Mouse (Mus musculus) heart, embryonic 12.5 days (tissue): ENCODE data around the gene 4933406M09Rik. TPM values are rescaled to one million over a fixed set of nuclear protein-coding genes. Genes with fewer than 3 reads are reported as not detected.
A peak's percentile ranks its signal among the peaks of the same experiment; 100 is the strongest.

Experiments used
- ATAC-seq: fragments of 200-750 bp; cut with Nextera tagmentation; 2 replicates; pipeline ENCODE4 v1.8.0; 2017; ENCODE audit warnings: moderate TSS enrichment, moderate library complexity; ENCODE audit not compliant: insufficient number of reproducible peaks, low FRiP score
- H3K27ac ChIP-seq: fragments of 300-500 bp; sonication (generic); 2 replicates; pipeline ENCODE4 v1.5.1; 2016; ENCODE audit warnings: mild to moderate bottlenecking, moderate library complexity; ENCODE audit not compliant: poor library complexity, severe bottlenecking
- H3K27me3 ChIP-seq: fragments of 300-500 bp; sonication (generic); replicated peaks from 2 replicates; pipeline ENCODE4 v1.6.1; 2016; ENCODE audit warnings: mild to moderate bottlenecking, moderate library complexity
- H3K36me3 ChIP-seq: fragments of 300-500 bp; sonication (generic); 2 replicates; pipeline ENCODE4 v1.6.1; 2016; ENCODE audit warnings: mild to moderate bottlenecking, moderate library complexity
- H3K4me1 ChIP-seq: fragments of 300-500 bp; sonication (generic); replicated peaks from 2 replicates; pipeline ENCODE4 v1.6.1; 2016; ENCODE audit warnings: mild to moderate bottlenecking
- H3K4me2 ChIP-seq: fragments of 300-500 bp; sonication (generic); 2 replicates; pipeline ENCODE4 v1.6.1; 2016; ENCODE audit warnings: mild to moderate bottlenecking, moderate library complexity
- H3K4me3 ChIP-seq: fragments of 300-500 bp; sonication (generic); 2 replicates; pipeline ENCODE4 v1.5.1; 2016; ENCODE audit warnings: mild to moderate bottlenecking
- H3K9ac ChIP-seq: fragments of 300-500 bp; sonication (generic); 2 replicates; pipeline ENCODE4 v1.6.1; 2016; ENCODE audit warnings: mild to moderate bottlenecking, moderate library complexity
- H3K9me3 ChIP-seq: fragments of 300-500 bp; sonication (generic); replicated peaks from 2 replicates; pipeline ENCODE4 v1.6.1; 2016; ENCODE audit warnings: mild to moderate bottlenecking, moderate library complexity
- WGBS: fragments of 180-500 bp; shearing (Covaris S2); methylation state at CpG from one replicate; pipeline ENCODE4 v1.1.7; 2016; 5-methylcytosine and 5-hydroxymethylcytosine counted together
- polyA plus RNA-seq: library from polyadenylated mRNA; unstranded; fragments of >200 nt; fragmentation: Nextera tagmentation; extraction: Ambion mirVana; gene quantifications from 2 replicates; pipeline ENCODE4 v1.2.1, GENCODE M21; 2016

The 4933406M09Rik gene
- polyA plus RNA-seq, 1 experiment from 2014 or later = not detected

DNA sequence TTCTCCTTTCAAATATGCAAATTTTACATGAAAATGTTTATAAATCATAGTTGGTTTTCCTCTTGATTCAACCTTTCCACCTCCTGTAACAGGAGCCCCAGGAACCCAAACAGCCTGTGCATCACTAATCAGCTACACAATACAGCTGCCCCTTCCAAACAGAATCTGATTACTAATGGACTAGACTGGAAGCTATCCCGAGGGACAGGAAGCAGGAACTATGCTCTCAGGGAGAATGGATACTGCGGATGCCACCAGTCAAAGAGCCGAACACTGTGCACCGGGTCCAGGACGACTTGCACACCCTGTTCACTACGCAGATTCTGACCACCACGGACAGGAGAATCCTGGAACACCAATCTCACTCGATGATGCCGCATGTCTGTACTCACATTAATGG, 37.9 kb upstream of the 4933406M09Rik start:
- no peak overlapping the region for H3K4me3 ChIP-seq
- no peaks in the 10 kb centered on the region for H3K9me3 ChIP-seq
- no peak overlapping the region for H3K4me2 ChIP-seq
- WGBS = 78% methylated on average over 9 of the region's 9 CpGs
- peaks cover 22% of the 10 kb centered on the region for H3K4me1 ChIP-seq
- no peak overlapping the region for H3K27ac ChIP-seq
- no peak for ATAC-seq
- no peak overlapping the region for H3K9ac ChIP-seq
- no peaks in the 10 kb centered on the region for H3K27me3 ChIP-seq
- peaks cover 53% of the 10 kb centered on the region for H3K36me3 ChIP-seq

DNA sequence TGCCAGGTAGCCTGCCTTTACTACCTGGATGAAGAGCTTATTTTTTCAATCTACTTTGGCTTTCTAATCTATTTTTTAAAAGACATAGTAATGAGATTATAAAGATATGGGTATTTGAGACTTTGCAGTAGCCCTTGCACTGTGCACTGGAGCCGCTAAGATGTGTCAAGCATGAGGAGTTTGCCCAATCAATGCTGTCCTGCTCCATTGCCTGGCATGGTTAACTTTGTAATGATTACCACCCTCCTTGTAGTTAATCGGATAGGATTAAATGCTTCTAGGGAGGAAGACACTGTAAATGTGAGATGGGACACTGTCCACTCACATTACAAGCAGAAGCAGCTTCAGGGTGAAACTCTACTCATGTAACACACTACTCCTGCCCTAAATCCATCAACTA, 32.4 kb upstream of the 4933406M09Rik start:
- no peak overlapping the region for H3K9ac ChIP-seq
- H3K27me3 ChIP-seq = no peaks in the 10 kb centered on the region
- ATAC-seq = no peak
- H3K4me1 ChIP-seq = no peaks in the 10 kb centered on the region
- H3K27ac ChIP-seq = no peak overlapping the region
- peaks cover 81% of the 10 kb centered on the region for H3K36me3 ChIP-seq
- no peak overlapping the region for H3K4me2 ChIP-seq
- H3K9me3 ChIP-seq = no peaks in the 10 kb centered on the region
- 95% methylated on average over 2 of the region's 2 CpGs for WGBS
- no peak overlapping the region for H3K4me3 ChIP-seq

DNA sequence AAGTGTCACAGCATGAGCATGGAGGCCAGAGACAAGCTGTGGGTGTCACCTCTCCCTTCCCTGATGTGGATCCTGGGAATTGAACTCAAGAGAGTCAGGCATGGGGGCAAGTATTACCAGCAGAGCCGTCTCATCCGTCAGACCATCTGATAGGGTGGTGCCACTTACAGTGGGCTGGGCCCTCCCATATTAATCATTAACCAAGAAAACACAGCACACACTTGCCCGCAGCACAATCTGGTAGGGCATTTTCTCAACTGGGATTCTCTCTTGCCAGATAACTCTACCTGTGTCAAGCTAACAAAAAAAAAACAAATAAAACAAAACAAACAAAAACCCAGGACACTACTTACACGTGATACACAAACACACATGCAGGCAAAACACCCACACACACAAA, 28.3 kb upstream of the 4933406M09Rik start:
- Histone ChIP-seq H3K36me3 (peaks cover 68% of the 10 kb centered on the region), H3K4me2 (no peak overlapping the region), H3K4me3 (no peak overlapping the region), H3K9ac (no peak overlapping the region), H3K9me3 (no peaks in the 10 kb centered on the region), H3K27ac (no peak overlapping the region), H3K27me3 (no peaks in the 10 kb centered on the region), H3K4me1 (peaks cover 11% of the 10 kb centered on the region)
- WGBS = 86% methylated on average over 4 of the region's 4 CpGs
- no peak for ATAC-seq

DNA sequence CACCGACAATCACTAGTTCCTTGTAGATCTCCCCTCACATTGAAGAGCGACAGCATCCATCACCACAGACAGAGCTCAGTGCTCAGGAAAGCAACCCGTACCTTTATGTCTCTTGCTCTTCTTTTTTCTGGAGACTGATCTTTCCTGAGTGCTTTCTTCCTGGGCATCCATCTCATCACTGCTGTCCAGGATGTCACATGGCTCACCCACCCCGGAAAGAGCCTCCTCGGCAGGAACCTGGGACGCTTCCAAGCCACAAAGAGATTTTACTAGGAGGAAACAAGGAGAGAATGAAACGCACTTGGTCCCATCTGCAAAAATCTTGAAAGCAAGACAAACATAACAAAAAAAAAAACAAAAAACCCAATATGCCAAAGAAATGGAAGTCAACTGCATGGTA, 25.1 kb upstream of the 4933406M09Rik start:
- no peak for ATAC-seq
- WGBS = 73% methylated on average over 7 of the region's 7 CpGs

DNA sequence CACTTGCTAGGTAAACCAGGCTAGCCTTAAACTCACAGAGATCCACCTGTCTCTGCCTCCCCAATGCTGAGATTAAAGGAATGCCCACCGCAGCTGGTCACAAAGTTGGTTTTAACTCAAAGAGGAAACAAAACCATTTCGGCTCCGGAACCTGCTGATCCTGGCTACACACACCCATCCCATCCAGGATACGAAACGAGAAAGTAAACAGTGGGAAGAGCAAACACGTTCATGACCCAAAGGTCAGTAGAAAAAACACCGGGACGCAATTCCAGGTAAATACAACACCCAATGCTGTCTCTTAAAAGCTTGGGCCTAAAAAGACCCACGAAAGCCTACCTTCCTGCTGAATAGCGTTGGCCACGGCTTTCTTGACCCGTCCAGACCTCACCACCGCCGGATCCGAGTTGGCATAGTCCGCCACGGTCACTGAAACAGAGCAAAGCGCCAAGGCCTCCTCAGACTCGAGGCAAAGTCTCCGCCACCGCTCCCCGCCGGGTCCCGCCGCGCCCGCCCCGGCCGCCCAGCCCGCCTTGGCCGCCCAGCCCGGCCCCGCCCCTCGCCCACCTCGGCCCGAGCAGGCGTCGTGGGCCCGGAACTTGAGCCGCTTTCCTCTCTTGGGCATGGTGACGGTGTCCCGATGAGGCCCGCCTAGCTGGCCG, 24.4 kb upstream of the 4933406M09Rik start:
- H3K9ac ChIP-seq = peak overlapping the region; percentile 83
- peak overlapping the region; percentile 76 for H3K4me2 ChIP-seq
- H3K4me1 ChIP-seq = peaks cover 14% of the 10 kb centered on the region
- H3K36me3 ChIP-seq = peaks cover 32% of the 10 kb centered on the region
- H3K4me3 ChIP-seq = peak overlapping the region; percentile 73
- 1% methylated on average over 37 of the region's 44 CpGs for WGBS
- H3K27me3 ChIP-seq = no peaks in the 10 kb centered on the region
- ATAC-seq = peak; percentile 91
- H3K27ac ChIP-seq = peak overlapping the region; percentile 67
- H3K9me3 ChIP-seq = no peaks in the 10 kb centered on the region

More for the DNA sequence above, 25.1 kb upstream of the 4933406M09Rik start:
- Histone ChIP-seq H3K27me3 (no peaks in the 10 kb centered on the region), H3K4me1 (peaks cover 14% of the 10 kb centered on the region), H3K27ac (no peak overlapping the region), H3K9me3 (no peaks in the 10 kb centered on the region), H3K9ac (peak overlapping the region; percentile 83; the same call in 1 of the 2 replicates), H3K4me3 (peak overlapping the region; percentile 73), H3K4me2 (peak overlapping the region; percentile 76), H3K36me3 (peaks cover 38% of the 10 kb centered on the region)

DNA sequence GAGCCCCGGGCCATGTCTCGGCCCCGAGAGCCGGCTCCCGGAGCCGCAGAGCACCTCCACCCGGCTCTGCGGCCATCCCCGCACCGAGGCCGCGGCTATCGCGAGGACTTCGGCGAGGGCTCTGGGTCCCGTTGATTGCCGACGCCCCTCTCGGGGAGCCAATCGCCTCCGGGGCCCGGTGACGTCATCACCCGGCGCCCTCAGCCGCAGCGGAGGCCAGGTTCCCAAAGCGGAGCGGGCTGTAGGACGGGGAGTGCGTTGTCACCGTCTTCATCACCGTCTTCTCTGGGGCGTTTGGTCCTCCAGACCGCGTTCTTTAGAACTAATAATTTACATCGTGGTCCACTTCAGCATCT, 23.9 kb upstream of the 4933406M09Rik start, which contains the start of gene Tmem183a:
Gene Tmem183a (minus strand): TSS at position 123 of the 356 bp plus-strand sequence.
- Histone ChIP-seq H3K4me2 (peak within 1 kb of the TSS; percentile 76), H3K4me3 (peak within 1 kb of the TSS; percentile 73), H3K36me3 (peaks cover 28% of the 10 kb centered on the region), H3K27ac (peak within 1 kb of the TSS; percentile 67), H3K9me3 (no peaks in the 10 kb centered on the region), H3K27me3 (no peaks in the 10 kb centered on the region), H3K4me1 (peaks cover 14% of the 10 kb centered on the region), H3K9ac (peak within 1 kb of the TSS; percentile 83)
- WGBS = under 1% methylated on average over 38 of the region's 38 CpGs
- peak; percentile 97 for ATAC-seq

DNA sequence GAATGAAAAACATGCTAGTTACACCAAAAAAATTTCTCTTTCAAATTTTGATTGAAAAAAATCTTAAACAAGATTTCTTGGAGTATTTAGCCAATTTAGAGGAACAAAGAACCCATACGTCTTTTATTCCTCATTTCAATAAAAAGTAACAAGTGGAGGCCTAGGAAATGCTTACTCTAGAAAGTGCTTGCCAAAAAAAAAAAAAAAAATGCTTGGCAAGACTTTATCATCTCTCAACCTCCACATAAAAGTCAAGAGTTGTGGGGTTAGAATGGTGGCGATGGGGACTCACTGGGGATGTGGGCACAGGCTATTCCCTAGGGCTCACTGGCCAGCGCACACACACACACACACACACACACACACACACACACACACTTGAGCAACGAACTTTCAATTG, 22.5 kb upstream of the 4933406M09Rik start:
- Histone ChIP-seq H3K9me3 (no peaks in the 10 kb centered on the region), H3K4me1 (peaks cover 14% of the 10 kb centered on the region), H3K9ac (no peak overlapping the region), H3K4me3 (no peak overlapping the region), H3K27ac (no peak overlapping the region), H3K36me3 (peaks cover 18% of the 10 kb centered on the region), H3K27me3 (no peaks in the 10 kb centered on the region), H3K4me2 (no peak overlapping the region)
- 74% methylated on average over 4 of the region's 4 CpGs for WGBS
- no peak for ATAC-seq

DNA sequence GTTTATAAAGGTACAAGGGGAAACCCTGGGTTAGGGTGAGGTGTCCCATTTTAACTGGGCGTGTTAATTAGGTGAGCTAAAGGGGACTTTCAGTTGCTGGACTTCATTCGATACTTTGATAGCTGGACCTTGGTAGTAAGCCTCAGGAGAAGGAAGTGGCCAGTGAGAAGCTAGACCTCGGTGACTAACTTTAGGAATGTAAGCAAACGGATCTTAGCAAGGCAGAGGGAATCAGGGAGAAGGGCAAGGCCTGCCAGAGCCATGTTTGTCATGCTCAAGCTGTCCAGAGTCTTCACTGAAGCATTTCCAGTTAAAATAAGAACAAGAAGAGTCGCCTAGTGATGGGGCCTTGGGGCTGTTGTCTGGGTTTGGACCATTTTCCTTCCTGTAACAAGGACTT, 20.2 kb upstream of the 4933406M09Rik start:
- Histone ChIP-seq H3K27ac (no peak overlapping the region), H3K36me3 (peaks cover 2% of the 10 kb centered on the region; the same call in 1 of the 2 replicates), H3K4me3 (no peak overlapping the region), H3K9me3 (peaks cover 5% of the 10 kb centered on the region), H3K27me3 (no peaks in the 10 kb centered on the region), H3K4me1 (peaks cover 12% of the 10 kb centered on the region), H3K4me2 (no peak overlapping the region), H3K9ac (no peak overlapping the region)
- no peak for ATAC-seq
- 55% methylated on average over 5 of the region's 5 CpGs for WGBS

DNA sequence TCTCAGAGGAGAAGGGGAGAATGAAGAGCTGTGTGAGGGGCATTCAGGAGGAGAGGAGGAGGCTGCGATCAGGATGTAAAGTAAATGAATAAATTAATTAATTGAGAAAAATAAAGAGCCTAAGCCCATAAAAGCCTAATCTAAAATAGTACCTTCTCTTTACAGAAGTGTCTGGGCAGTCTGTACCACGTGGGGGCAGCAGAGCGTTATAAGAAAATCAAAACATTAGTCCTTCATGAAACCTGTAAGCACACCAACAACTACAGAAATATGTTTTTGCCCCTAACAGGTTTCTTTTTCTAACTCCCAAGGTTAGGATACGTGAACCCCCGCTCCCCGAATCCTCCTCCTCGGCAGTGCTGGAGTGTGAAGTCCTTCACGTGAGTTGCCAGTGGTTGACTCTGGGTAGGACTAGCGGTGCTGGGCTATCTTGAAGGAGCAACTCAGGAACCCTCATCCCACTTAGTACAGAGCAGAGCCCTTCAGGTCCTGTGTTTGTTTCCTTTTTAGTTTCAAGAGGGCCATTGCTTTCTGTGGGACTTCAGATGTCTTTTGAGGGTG, 16.9 kb upstream of the 4933406M09Rik start:
- no peak for ATAC-seq
- Histone ChIP-seq H3K27me3 (no peaks in the 10 kb centered on the region), H3K9ac (0 out of 2 replicates have a peak overlapping the region, but pooled peaks have one; percentile 40), H3K4me1 (0 out of 2 replicates have a peak, but pooled peaks cover 2% of the 10 kb centered on the region), H3K4me3 (no peak overlapping the region), H3K9me3 (peaks cover 9% of the 10 kb centered on the region), H3K36me3 (no peaks in the 10 kb centered on the region), H3K4me2 (no peak overlapping the region), H3K27ac (no peak overlapping the region)
- WGBS = 45% methylated on average over 9 of the region's 9 CpGs

DNA sequence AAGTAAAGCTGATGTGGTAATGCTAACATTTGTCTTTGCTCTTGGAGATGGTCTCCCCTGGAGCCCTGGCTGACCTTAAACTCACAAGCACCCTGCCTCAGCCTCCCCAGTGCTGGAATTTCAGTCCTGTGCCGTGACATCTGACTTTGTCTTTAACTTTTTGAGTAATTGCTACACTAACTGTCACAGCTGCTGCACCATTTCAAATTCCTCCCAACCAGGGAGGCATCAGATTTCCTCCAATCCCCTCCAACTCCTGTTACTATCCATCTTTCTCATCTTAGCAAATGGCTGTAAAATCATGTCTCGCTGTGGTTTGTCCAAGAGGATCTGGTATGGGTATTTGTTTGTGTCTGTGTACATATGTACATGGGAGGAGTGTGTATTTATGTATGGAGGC, 11.6 kb upstream of the 4933406M09Rik start:
- no peak overlapping the region for H3K27ac ChIP-seq
- peaks cover 9% of the 10 kb centered on the region for H3K9me3 ChIP-seq
- no peak overlapping the region for H3K4me2 ChIP-seq
- no peak overlapping the region for H3K4me3 ChIP-seq
- H3K4me1 ChIP-seq = no peaks in the 10 kb centered on the region
- H3K36me3 ChIP-seq = no peaks in the 10 kb centered on the region
- H3K9ac ChIP-seq = no peak overlapping the region
- no peak for ATAC-seq
- no peaks in the 10 kb centered on the region for H3K27me3 ChIP-seq
- 68% methylated on average over 2 of the region's 2 CpGs for WGBS

DNA sequence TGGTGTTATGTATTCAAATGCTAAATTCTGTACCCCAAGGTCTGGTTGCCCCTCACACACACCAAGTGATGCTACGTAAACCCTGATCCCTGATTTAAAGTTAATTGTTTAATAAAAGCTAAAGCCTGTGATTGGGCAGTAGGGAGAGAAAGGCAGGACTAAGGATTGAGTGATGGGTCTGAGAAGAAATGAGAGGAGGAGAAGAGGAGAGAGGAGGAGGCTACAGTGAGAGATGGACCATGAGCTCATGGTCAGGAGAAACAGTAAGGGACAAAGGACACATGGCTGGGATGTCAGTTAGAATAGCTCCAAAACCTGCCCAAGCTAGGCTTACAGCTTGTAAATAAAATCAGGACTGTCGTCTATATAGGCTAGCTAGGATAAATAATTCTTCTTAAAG, 4.7 kb upstream of the 4933406M09Rik start:
- no peak for ATAC-seq
- Histone ChIP-seq H3K4me2 (no peak overlapping the region), H3K9me3 (peaks cover 4% of the 10 kb centered on the region), H3K4me1 (peaks cover 6% of the 10 kb centered on the region; the same call in 1 of the 2 replicates), H3K9ac (no peak overlapping the region), H3K4me3 (no peak overlapping the region), H3K36me3 (no peaks in the 10 kb centered on the region), H3K27ac (no peak overlapping the region), H3K27me3 (no peaks in the 10 kb centered on the region)
- 74% methylated on average over 2 of the region's 2 CpGs for WGBS
